Mouse (Mus musculus): Measurements from ENCODE around the gene Tnfrsf21.

The Tnfrsf21 gene

GRCm38 (mm10) chr17:43130115-43130869, 113.9 kb downstream of the Tnfrsf21 start:
- DNase-seq (ENCODE audit: inconsistent ontology term) = no peak

GRCm38 (mm10) chr17:43130870-43131264, 114.5 kb downstream of the Tnfrsf21 start:
- DNase-seq (ENCODE audit: inconsistent ontology term) = no peak

- peak; percentile 10 for DNase-seq (ENCODE audit: inconsistent ontology term)
Observed at GRCm38 (mm10) chr17:43132477-43132876, 116.1 kb downstream of the Tnfrsf21 start.

GRCm38 (mm10) chr17:43133106-43133505, 116.8 kb downstream of the Tnfrsf21 start:
- no peak for DNase-seq (ENCODE audit: inconsistent ontology term)

- no peak for DNase-seq (ENCODE audit: inconsistent ontology term)
Observed at GRCm38 (mm10) chr17:43134991-43135390, 118.6 kb downstream of the Tnfrsf21 start.

- DNase-seq (ENCODE audit: inconsistent ontology term) = no peak
Observed at GRCm38 (mm10) chr17:43135398-43136265, 119.3 kb downstream of the Tnfrsf21 start.

GRCm38 (mm10) chr17:43136720-43137119, 120.4 kb downstream of the Tnfrsf21 start:
- DNase-seq (ENCODE audit: inconsistent ontology term) = no peak

GRCm38 (mm10) chr17:43137838-43138237, 121.5 kb downstream of the Tnfrsf21 start:
- no peak for DNase-seq (ENCODE audit: inconsistent ontology term)

GRCm38 (mm10) chr17:43138356-43138755, 122.0 kb downstream of the Tnfrsf21 start:
- peak; percentile 6 for DNase-seq (ENCODE audit: inconsistent ontology term)
